Mouse (Mus musculus) neural tube, embryonic 11.5 days (tissue): ENCODE data around the gene Maats1. TPM values are rescaled to one million over a fixed set of nuclear protein-coding genes. Genes with fewer than 3 reads are reported as not detected.

Experiments
- ATAC-seq: fragments of 200-750 bp; cut with Nextera tagmentation; 2 replicates; pipeline ENCODE4 v1.8.0; 2017; ENCODE audit warnings: moderate number of reproducible peaks, mild to moderate bottlenecking, moderate TSS enrichment, moderate library complexity; ENCODE audit not compliant: insufficient read depth, low FRiP score, low TSS enrichment
- DNase-seq: peaks from one replicate; pipeline ENCODE4 v3.0.0-alpha.2; 2015; ENCODE audit warnings: low spot score
- H3K27ac ChIP-seq: fragments of 300-500 bp; sonication (generic); 2 replicates; pipeline ENCODE4 v1.5.1; 2014; ENCODE audit warnings: low read depth, mild to moderate bottlenecking, low read length
- H3K27me3 ChIP-seq: fragments of 300-500 bp; sonication (generic); 2 replicates; pipeline ENCODE4 v1.6.1; 2014; ENCODE audit warnings: mild to moderate bottlenecking, low read length, mixed read lengths; ENCODE audit not compliant: control insufficient read depth, insufficient read depth
- H3K36me3 ChIP-seq: fragments of 300-500 bp; sonication (generic); 2 replicates; pipeline ENCODE4 v1.6.1; 2014; ENCODE audit warnings: mild to moderate bottlenecking, low read length, moderate library complexity, mixed read lengths; ENCODE audit not compliant: control insufficient read depth, insufficient read depth
- H3K4me1 ChIP-seq: fragments of 300-500 bp; sonication (generic); 2 replicates; pipeline ENCODE4 v1.6.1; 2014; ENCODE audit warnings: low read length, mixed read lengths; ENCODE audit not compliant: control insufficient read depth, insufficient read depth
- H3K4me2 ChIP-seq: fragments of 300-500 bp; sonication (generic); 2 replicates; pipeline ENCODE4 v1.6.1; 2014; ENCODE audit warnings: low read depth, mild to moderate bottlenecking, moderate library complexity
- H3K4me3 ChIP-seq: fragments of 300-500 bp; sonication (generic); 2 replicates; pipeline ENCODE4 v1.5.1; 2014; ENCODE audit warnings: low read depth, low read length
- H3K9ac ChIP-seq: fragments of 300-500 bp; sonication (generic); 2 replicates; pipeline ENCODE4 v1.6.1; 2014; ENCODE audit warnings: mild to moderate bottlenecking, low read length
- H3K9me3 ChIP-seq: fragments of 300-500 bp; sonication (generic); 2 replicates; pipeline ENCODE4 v1.6.1; 2016; ENCODE audit warnings: low read length; ENCODE audit not compliant: control insufficient read depth
- WGBS: fragments of 180-500 bp; shearing (Covaris S2); extraction: QIAGEN DNeasy Blood & Tissue Kit; methylation state at CpG from one replicate; pipeline ENCODE4 v1.1.7; 2014; 5-methylcytosine and 5-hydroxymethylcytosine counted together
- polyA plus RNA-seq: library from polyadenylated mRNA; unstranded; fragments of >200 nt; fragmentation: Nextera tagmentation; extraction: Ambion mirVana; gene quantifications from 2 replicates; pipeline ENCODE4 v1.2.1, GENCODE M21; 2014

Maats1 gene
- 0.19 and 0.27 TPM in 2 replicates for polyA plus RNA-seq

DNA sequence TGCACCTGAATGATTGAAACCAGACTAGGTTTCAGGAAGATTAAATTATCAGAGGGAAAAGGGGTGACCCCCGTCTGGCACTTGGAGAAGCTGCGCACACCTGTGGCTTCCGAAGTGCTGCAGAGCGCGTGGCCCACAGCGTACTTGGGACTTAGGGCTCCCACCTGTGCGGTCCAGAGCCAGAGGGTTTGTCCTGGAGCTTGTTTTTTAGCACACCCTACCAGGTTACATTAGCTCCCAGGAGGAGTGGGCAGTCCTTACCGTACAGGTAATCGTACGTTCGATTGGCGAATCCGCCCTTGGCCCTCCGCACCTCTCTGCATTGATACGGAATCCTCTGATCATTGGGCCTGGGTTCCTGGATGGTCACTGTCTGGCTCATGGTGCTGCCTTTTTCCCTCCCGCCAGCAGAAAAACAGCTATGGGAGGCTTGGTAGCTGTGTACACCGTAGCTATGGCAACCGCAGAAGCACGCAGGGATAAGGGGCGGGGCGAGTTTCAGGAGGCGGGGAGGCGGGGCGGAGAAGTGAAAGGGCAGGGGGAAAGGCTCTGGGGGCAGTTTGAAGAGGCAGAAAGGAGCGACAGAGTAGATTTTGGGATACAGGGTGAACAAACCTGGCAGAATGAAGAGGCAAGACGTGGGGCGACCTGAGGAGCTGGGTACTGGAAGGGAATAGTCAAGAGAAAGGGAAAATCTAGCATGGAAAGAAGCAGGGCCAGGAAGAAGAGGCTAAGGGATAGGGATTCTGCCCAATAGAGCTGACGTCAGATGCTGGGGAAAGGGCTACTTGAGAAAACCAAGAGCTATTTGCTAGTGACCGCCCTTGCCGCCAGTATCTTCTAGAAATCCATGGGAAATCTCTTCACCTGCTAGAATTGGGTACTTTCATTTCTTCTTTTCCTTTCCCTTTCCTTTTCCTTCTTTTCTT, at the start of gene Maats1:
Gene Maats1 (minus strand): TSS at position 748 of the 929 bp plus-strand sequence.
- H3K4me1 ChIP-seq: no peaks in the 10 kb centered on the region; the same call in 1 of the 2 replicates
- no peaks in the 10 kb centered on the region for H3K27me3 ChIP-seq
- peak within 1 kb of the TSS; percentile 29 for H3K4me3 ChIP-seq
- no peaks in the 10 kb centered on the region for H3K36me3 ChIP-seq
- WGBS: 11% methylated on average over 30 of the region's 30 CpGs
- peak; percentile 88 for DNase-seq
- peak within 1 kb of the TSS; percentile 39 for H3K9ac ChIP-seq
- peak; percentile 82 for ATAC-seq
- H3K4me2 ChIP-seq: peak within 1 kb of the TSS; percentile 62
- no peaks in the 10 kb centered on the region for H3K9me3 ChIP-seq
- H3K27ac ChIP-seq: no peak within 1 kb of the TSS

DNA sequence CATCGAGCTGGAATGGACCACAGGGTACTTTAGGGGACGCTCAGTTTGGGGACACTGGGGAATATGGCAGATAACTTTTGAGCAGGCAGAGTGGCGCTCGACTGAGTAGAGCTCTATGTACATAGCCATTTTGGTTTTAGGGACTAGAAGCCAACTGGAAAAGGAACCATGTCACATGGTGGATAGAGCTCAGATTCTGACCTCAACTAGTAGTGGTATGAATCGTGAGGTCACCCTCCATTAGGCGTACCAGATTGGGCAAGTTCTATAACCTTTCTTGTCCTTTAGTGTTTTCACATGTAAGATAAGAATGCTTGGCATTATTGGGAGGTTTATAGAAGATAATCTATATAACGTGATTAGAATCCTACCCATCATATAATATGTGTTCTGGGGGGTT, 48.4 kb upstream of the Maats1 start:
- Histone ChIP-seq H3K4me2 (no peak overlapping the region), H3K4me3 (no peak overlapping the region), H3K27me3 (no peaks in the 10 kb centered on the region), H3K9ac (no peak overlapping the region), H3K4me1 (no peaks in the 10 kb centered on the region), H3K36me3 (no peaks in the 10 kb centered on the region), H3K27ac (no peak overlapping the region), H3K9me3 (no peaks in the 10 kb centered on the region)
- ATAC-seq (no peak), DNase-seq (no peak)
- 90% methylated on average over 7 of the region's 7 CpGs for WGBS

DNA sequence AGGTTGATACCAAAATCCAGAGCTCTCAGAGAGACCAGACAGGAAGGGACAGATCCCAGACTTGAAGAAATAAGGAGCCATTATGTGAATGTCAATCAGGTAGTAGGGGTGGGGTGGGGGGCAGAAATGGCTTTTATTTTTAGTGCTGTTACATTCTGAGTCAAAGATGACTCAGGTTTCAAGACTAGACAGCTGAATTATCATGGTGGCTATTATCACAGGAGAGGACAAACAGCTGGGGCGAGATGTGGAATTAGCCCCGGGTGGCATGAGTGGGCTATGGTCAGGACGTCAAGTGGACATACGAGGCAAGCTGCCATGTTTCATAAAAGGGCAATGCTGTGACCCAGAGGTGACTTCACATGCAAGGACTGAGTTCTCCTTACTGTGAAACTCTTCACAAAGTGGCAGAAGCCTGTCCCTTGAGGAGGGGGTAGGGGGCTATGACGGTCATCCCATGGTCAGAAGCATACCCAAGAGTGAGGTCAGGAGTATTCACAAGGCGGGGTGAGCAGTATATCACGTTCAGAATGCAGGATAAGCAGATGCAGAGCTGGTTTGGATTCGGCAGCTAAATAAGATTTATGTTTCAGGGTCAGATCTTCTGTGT, 47.4 kb upstream of the Maats1 start:
- DNase-seq: no peak
- no peak overlapping the region for H3K4me3 ChIP-seq
- H3K36me3 ChIP-seq: no peaks in the 10 kb centered on the region
- ATAC-seq: no peak
- WGBS: 72% methylated on average over 8 of the region's 8 CpGs
- no peaks in the 10 kb centered on the region for H3K27me3 ChIP-seq
- no peak overlapping the region for H3K9ac ChIP-seq
- no peak overlapping the region for H3K4me2 ChIP-seq
- H3K27ac ChIP-seq: no peak overlapping the region
- no peaks in the 10 kb centered on the region for H3K9me3 ChIP-seq
- no peaks in the 10 kb centered on the region for H3K4me1 ChIP-seq

DNA sequence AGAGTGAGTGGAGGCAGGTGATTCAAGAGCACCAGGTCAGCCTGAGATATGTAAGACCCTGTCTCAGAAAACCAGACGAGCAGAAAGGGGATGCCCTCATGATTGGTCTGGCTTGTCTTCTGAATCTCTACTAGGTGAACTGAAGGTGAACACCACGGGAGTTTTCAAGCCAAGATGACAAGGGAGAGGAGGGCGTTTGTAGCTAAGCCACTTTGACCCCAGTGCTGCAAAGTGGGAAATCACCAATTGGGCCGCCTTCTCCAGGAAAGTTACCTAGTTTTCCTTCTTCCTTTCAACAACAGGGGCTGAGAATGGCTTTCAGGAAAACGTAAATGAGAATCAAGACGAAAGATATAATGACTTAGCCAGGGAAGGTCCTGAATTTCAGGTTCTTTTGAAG, 46.8 kb upstream of the Maats1 start:
- H3K4me3 ChIP-seq: no peak overlapping the region
- no peak overlapping the region for H3K9ac ChIP-seq
- ATAC-seq: no peak
- H3K4me2 ChIP-seq: no peak overlapping the region
- no peaks in the 10 kb centered on the region for H3K4me1 ChIP-seq
- H3K27me3 ChIP-seq: no peaks in the 10 kb centered on the region
- no peaks in the 10 kb centered on the region for H3K36me3 ChIP-seq
- 78% methylated on average over 6 of the region's 6 CpGs for WGBS
- no peaks in the 10 kb centered on the region for H3K9me3 ChIP-seq
- H3K27ac ChIP-seq: no peak overlapping the region
- no peak for DNase-seq

DNA sequence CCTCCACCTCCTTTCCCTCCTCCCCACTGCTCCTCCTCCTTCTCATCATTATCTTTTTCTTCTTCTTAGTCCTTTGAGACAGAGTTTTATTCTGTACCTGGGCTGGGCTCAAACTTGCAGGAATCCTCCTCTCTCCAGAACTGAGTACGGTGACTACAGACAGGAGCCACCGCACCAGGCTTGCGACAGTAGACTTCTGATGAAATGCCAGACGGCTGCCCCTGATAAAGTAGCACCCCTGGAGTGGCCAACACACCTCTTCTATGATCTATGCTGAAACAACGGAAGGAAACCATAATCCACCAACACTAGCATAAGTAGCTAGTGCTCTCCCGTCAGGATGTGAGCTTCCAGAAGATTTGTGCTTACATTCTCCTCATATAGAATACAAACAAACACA, 45.4 kb upstream of the Maats1 start:
- Histone ChIP-seq H3K4me3 (no peak overlapping the region), H3K4me1 (no peaks in the 10 kb centered on the region), H3K27ac (no peak overlapping the region), H3K9ac (no peak overlapping the region), H3K4me2 (no peak overlapping the region), H3K36me3 (no peaks in the 10 kb centered on the region), H3K27me3 (no peaks in the 10 kb centered on the region), H3K9me3 (no peaks in the 10 kb centered on the region)
- no peak for DNase-seq
- ATAC-seq: no peak
- 85% methylated on average over 6 of the region's 6 CpGs for WGBS

DNA sequence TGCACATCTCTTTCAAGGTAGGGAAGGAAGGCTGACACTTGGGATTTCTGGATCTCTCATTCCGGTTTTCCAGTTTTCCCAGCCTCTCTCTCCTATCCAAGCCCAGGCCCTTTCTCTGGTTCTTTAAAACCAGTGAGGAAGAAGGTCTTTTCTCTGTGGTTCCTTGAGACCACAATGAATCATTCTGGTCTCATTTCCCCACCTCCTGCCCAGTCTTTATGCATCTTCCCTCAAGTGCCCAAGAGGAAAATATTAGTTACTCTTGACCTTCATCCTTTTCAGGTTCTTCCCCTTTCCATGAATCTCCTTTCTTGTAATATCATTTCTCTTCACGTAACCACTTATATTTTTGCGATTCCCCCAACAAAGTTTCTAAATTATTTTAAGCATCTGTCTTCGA, 43.8 kb upstream of the Maats1 start:
- H3K9ac ChIP-seq: no peak overlapping the region
- DNase-seq (no peak), ATAC-seq (no peak)
- 97% methylated on average over 4 of the region's 4 CpGs for WGBS
- no peak overlapping the region for H3K4me2 ChIP-seq
- H3K36me3 ChIP-seq: no peaks in the 10 kb centered on the region
- H3K27ac ChIP-seq: no peak overlapping the region
- H3K27me3 ChIP-seq: no peaks in the 10 kb centered on the region
- no peak overlapping the region for H3K4me3 ChIP-seq
- no peaks in the 10 kb centered on the region for H3K4me1 ChIP-seq
- no peaks in the 10 kb centered on the region for H3K9me3 ChIP-seq

DNA sequence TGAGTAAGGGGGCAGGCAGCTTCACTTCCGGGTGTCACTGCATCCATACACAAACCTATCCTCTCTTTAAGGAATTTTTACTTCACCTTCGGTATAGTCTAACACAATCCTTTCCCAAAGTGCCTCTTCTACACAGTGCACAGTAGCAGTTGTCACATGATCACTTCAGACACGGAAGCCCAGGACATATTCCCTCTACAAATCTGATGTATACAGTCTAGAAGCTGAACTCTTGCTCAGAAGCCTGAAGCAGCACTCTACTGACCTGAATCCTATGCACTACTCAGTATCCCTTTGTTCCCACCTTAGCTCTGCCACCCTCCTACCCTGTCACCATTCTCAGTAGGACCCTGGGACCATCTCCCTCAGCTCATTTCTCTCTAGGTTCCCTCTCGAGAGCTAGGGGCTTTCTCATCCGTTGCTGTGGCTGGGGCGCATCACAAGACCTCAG, 43.3 kb upstream of the Maats1 start:
- H3K4me3 ChIP-seq: no peak overlapping the region
- no peak overlapping the region for H3K27ac ChIP-seq
- no peak overlapping the region for H3K9ac ChIP-seq
- DNase-seq: no peak
- WGBS: 82% methylated on average over 6 of the region's 6 CpGs
- no peak overlapping the region for H3K4me2 ChIP-seq
- H3K4me1 ChIP-seq: no peaks in the 10 kb centered on the region
- no peaks in the 10 kb centered on the region for H3K9me3 ChIP-seq
- H3K27me3 ChIP-seq: no peaks in the 10 kb centered on the region
- ATAC-seq: no peak
- H3K36me3 ChIP-seq: no peaks in the 10 kb centered on the region

DNA sequence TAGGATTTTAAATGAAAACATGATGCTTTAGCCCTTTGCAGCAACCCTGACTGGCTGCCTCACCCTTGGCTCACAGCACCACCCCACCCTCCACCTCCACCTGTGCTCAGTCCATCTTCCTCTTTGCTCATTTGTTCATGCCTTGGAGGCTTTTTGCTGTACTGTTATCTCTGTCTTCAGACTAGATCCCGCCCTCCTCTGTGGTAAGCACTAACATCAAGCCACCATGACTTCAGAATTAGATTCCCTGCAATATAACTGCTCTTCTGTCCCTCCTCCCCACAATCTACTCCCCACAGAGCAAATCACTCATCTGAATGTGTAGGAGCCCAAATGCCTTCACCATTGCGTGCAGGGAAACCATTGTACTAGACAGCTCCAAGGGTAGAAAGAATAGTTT, 41.7 kb upstream of the Maats1 start:
- H3K9ac ChIP-seq: no peak overlapping the region
- H3K4me1 ChIP-seq: no peaks in the 10 kb centered on the region
- no peaks in the 10 kb centered on the region for H3K9me3 ChIP-seq
- ATAC-seq (no peak), DNase-seq (no peak)
- H3K27ac ChIP-seq: no peak overlapping the region
- H3K4me2 ChIP-seq: no peak overlapping the region
- H3K36me3 ChIP-seq: no peaks in the 10 kb centered on the region
- no peak overlapping the region for H3K4me3 ChIP-seq
- no peaks in the 10 kb centered on the region for H3K27me3 ChIP-seq
- 79% methylated on average over 2 of the region's 2 CpGs for WGBS

DNA sequence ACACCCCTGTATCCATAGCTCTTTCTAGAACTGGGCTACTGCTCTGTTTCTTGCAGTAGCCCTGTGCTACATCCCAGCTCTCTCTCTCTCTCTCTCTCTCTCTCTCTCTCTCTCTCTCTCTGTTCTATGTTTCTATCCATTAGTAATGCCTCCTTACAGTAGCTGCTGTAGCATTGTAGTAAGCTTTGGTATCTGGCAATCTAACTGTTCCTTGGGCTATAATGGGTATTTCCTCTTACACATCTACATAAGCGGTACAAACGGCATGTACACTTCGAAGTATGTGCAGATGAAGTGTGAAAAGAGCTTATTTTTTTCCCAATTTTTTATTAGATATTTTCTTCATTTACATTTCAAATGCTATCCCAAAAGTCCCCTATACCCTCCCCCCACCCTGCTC, 38.0 kb upstream of the Maats1 start:
- ATAC-seq (no peak), DNase-seq (no peak)
- no peaks in the 10 kb centered on the region for H3K9me3 ChIP-seq
- 94% methylated on average over 3 of the region's 3 CpGs for WGBS
- no peak overlapping the region for H3K4me3 ChIP-seq
- no peaks in the 10 kb centered on the region for H3K36me3 ChIP-seq
- H3K4me1 ChIP-seq: no peaks in the 10 kb centered on the region
- H3K27me3 ChIP-seq: no peaks in the 10 kb centered on the region
- H3K4me2 ChIP-seq: no peak overlapping the region
- H3K9ac ChIP-seq: no peak overlapping the region
- no peak overlapping the region for H3K27ac ChIP-seq
